Mouse (Mus musculus): Measurements from ENCODE around the gene 1700020D05Rik. TPM values are rescaled to one million over a fixed set of nuclear protein-coding genes. Genes with fewer than 3 reads are reported as not detected.

Gene 1700020D05Rik
- polyA plus RNA-seq, 1 experiment: 5.9 TPM

DNA sequence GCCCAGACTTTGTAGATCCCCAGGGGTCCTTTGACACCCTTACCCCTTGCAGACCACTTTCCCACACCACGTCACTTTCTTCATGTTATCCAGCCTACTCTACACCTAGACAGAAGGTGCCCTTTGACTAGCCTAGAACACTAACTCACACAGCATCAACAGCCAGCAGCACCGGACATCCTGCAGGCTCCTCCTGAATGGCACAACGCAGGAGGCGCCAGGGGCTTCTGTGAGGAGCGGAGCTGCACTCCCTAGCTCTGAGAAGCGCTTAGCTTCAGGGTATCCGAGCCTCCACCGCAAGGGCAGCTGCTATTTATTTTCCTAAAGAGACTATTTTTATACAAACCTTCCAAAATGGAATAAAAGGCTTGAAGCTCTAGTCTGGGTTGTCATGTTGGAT, 48.0 kb downstream of the 1700020D05Rik start:
- DNase-seq (ENCODE audit: extremely low spot score in 1 of 2, low spot score in 1 of 2): no peak

GRCm38 (mm10) chr19:5455037-5455436, 48.5 kb downstream of the 1700020D05Rik start:
- DNase-seq (ENCODE audit: extremely low spot score in 1 of 2, low spot score in 1 of 2): no peak

Other genes starting within 250 kb of the 1700020D05Rik start
- 43.3 and 47.3 TPM in 2 replicates for gene Pacs1, start 230.7 kb downstream of the 1700020D05Rik start, polyA plus RNA-seq (2012; rRNA removed)
- gene Sf3b2, start 208.3 kb downstream of the 1700020D05Rik start, polyA plus RNA-seq (2012; rRNA removed): 168 and 172 TPM in 2 replicates
- 61.5 and 70.3 TPM in 2 replicates for gene Gal3st3, start 205.5 kb downstream of the 1700020D05Rik start, polyA plus RNA-seq (2012; rRNA removed)
- not detected in 2 replicates for gene Catsper1, start 168.0 kb downstream of the 1700020D05Rik start, polyA plus RNA-seq (2012; rRNA removed)
- gene Cst6, start 154.2 kb downstream of the 1700020D05Rik start, polyA plus RNA-seq (2012; rRNA removed): 9.6 and 10.2 TPM in 2 replicates
- gene Eif1ad, start 137.0 kb downstream of the 1700020D05Rik start, polyA plus RNA-seq (2012; rRNA removed): 25.4 and 27.0 TPM in 2 replicates
- gene Banf1, start 136.6 kb downstream of the 1700020D05Rik start, polyA plus RNA-seq (2012; rRNA removed): 95.2 and 99.8 TPM in 2 replicates
- gene Sart1, start 115.1 kb downstream of the 1700020D05Rik start, polyA plus RNA-seq (2012; rRNA removed): 70.5 and 85.4 TPM in 2 replicates
- gene Tsga10ip, start 101.3 kb downstream of the 1700020D05Rik start, polyA plus RNA-seq (2012; rRNA removed): not detected in 2 replicates
- gene Drap1, start 78.8 kb downstream of the 1700020D05Rik start, polyA plus RNA-seq (2012; rRNA removed): 305 and 342 TPM in 2 replicates
- 94.3 and 95.0 TPM in 2 replicates for gene AI837181, start 78.6 kb downstream of the 1700020D05Rik start, polyA plus RNA-seq (2012; rRNA removed)
- gene Fosl1, start 56.2 kb downstream of the 1700020D05Rik start, polyA plus RNA-seq (2012; rRNA removed): 0.06 and 0.19 TPM in 2 replicates
- 22.4 and 24.7 TPM in 2 replicates for gene Ccdc85b, start 45.9 kb downstream of the 1700020D05Rik start, polyA plus RNA-seq (2012; rRNA removed)
- 130 and 142 TPM in 2 replicates for gene Fibp, start 43.2 kb downstream of the 1700020D05Rik start, polyA plus RNA-seq (2012; rRNA removed)
- gene Ctsw, start 35.3 kb downstream of the 1700020D05Rik start, polyA plus RNA-seq (2012; rRNA removed): 0.38 and 0.40 TPM in 2 replicates
- gene Efemp2, start 29.8 kb downstream of the 1700020D05Rik start, polyA plus RNA-seq (2012; rRNA removed): 36.5 and 37.4 TPM in 2 replicates
- gene Mus81, start 15.4 kb downstream of the 1700020D05Rik start, polyA plus RNA-seq (2012; rRNA removed): 42.4 TPM in 2 replicates
- 1,335 and 1,444 TPM in 2 replicates for gene Cfl1, start 13.3 kb downstream of the 1700020D05Rik start, polyA plus RNA-seq (2012; rRNA removed)
- gene Snx32, start 6.8 kb upstream of the 1700020D05Rik start, polyA plus RNA-seq (2012; rRNA removed): 152 and 164 TPM in 2 replicates
- 0.04 TPM in 2 replicates for gene Ovol1, start 56.9 kb upstream of the 1700020D05Rik start, polyA plus RNA-seq (2012; rRNA removed)
- gene Ap5b1, start 64.2 kb upstream of the 1700020D05Rik start, polyA plus RNA-seq (2012; rRNA removed): 2.5 and 2.8 TPM in 2 replicates
- 50.2 and 56.5 TPM in 2 replicates for gene Rnaseh2c, start 98.1 kb upstream of the 1700020D05Rik start, polyA plus RNA-seq (2012; rRNA removed)
- gene Kat5, start 106.5 kb upstream of the 1700020D05Rik start, polyA plus RNA-seq (2012; rRNA removed): 109 and 111 TPM in 2 replicates
- 32.6 and 33.4 TPM in 2 replicates for gene Rela, start 133.7 kb upstream of the 1700020D05Rik start, polyA plus RNA-seq (2012; rRNA removed)
- 18.0 and 24.0 TPM in 2 replicates for gene Sipa1, start 159.9 kb upstream of the 1700020D05Rik start, polyA plus RNA-seq (2012; rRNA removed)
- 18.9 and 20.4 TPM in 2 replicates for gene Map3k11, start 185.0 kb upstream of the 1700020D05Rik start, polyA plus RNA-seq (2012; rRNA removed)
- gene Pcnx3, start 185.1 kb upstream of the 1700020D05Rik start, polyA plus RNA-seq (2012; rRNA removed): 68.4 and 72.5 TPM in 2 replicates
- 0.22 and 0.27 TPM in 2 replicates for gene Kcnk7, start 200.6 kb upstream of the 1700020D05Rik start, polyA plus RNA-seq (2012; rRNA removed)
- 16.8 and 18.8 TPM in 2 replicates for gene Ehbp1l1, start 222.5 kb upstream of the 1700020D05Rik start, polyA plus RNA-seq (2012; rRNA removed)
- 56.1 and 65.8 TPM in 2 replicates for gene Fam89b, start 225.9 kb upstream of the 1700020D05Rik start, polyA plus RNA-seq (2012; rRNA removed)
- 81.5 and 87.8 TPM in 2 replicates for gene Ltbp3, start 237.1 kb upstream of the 1700020D05Rik start, polyA plus RNA-seq (2012; rRNA removed)

Measured in frontal cortex, adult 2 months (tissue).